Mouse (Mus musculus) telencephalon, adult 2 months (tissue): Measurements from ENCODE around the gene Etv6.

ENCODE experiments used
- DNase-seq: peaks from one replicate; pipeline ENCODE4 v3.0.0-alpha.2; 2011; ENCODE audit warnings: low read depth, low spot score

Gene Etv6

GRCm38 (mm10) chr6:134111599-134111998 lies 76.1 kb downstream of the Etv6 start:
- DNase-seq, result no peak

GRCm38 (mm10) chr6:134112753-134113152 lies 77.3 kb downstream of the Etv6 start:
- no peak for DNase-seq

DNA sequence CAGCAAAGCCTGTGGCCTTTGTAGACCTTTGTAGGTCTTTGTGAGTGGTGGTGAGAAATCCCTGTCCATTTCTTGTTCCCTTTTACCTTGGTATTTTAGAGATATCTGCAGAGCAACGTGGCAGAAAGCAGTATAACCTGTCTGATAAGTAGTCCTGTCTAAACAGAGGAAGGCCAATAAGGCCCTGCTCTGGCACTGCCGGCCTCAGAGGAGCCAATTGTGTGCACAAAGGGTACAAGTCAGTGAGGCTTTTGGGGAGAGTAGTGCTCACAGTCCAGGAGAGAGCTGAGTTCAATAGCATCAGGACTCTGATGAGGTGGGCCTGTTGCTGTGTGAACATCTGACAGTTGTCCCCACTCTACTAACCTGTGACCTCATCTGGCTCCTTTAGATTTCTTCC lies 77.7 kb downstream of the Etv6 start:
- no peak for DNase-seq

- DNase-seq, result no peak
Observed at GRCm38 (mm10) chr6:134115219-134115968, 79.9 kb downstream of the Etv6 start.

DNA sequence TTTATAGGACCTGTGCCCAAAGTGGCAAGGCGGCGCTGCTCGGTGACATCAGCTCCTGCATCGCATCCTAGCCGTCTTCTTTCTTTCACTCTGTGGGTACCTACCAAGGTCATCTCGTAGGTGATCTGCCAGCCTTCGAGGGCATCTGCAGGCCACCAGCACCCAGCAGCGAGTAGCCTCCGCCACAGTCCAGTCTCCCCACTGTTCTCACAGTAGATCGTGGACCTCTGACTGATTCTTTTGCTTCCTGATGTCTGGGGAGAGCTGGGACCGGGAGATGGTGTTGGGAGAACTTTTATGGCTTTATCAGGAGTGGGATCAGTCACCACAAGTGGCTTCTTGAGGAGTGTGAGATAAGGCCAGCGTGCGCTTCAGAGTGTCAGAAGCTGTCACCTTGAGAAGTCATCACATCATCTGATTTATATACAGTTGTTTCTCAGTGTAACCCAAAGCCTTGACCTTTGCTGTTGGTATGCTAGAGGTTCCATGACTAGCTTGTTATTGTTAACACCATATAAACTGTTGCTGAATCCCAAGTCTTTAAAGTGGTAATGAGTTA lies 82.0 kb downstream of the Etv6 start:
- DNase-seq, result no peak

GRCm38 (mm10) chr6:134118506-134118905 lies 83.0 kb downstream of the Etv6 start:
- no peak for DNase-seq

GRCm38 (mm10) chr6:134119136-134119535 lies 83.6 kb downstream of the Etv6 start:
- no peak for DNase-seq

- no peak for DNase-seq
Observed at GRCm38 (mm10) chr6:134120227-134120626, 84.7 kb downstream of the Etv6 start.

- no peak for DNase-seq
Observed at GRCm38 (mm10) chr6:134120712-134121111, 85.2 kb downstream of the Etv6 start.

- no peak for DNase-seq
Observed at GRCm38 (mm10) chr6:134122945-134123344, 87.4 kb downstream of the Etv6 start.

- no peak for DNase-seq
Observed at GRCm38 (mm10) chr6:134123474-134123873, 88.0 kb downstream of the Etv6 start.

DNA sequence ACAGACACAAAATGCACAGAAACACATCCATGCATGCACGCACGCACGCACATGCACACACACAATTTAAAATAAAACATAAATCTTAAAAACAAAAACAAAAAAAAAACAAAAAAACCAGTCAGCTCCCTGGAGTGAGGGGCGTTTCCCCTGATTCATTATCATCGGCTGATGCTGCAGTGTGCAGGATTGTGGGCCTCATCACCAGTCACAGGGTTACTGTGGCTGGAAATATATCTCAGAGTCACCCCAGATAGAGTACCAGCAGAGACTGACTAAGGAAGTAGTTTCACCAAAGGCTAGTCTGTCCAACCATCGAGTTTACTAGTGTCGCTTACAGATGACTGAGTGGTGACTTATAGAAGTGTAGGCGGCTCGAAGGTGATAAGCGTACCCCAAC lies 88.8 kb downstream of the Etv6 start:
- DNase-seq, result no peak

DNA sequence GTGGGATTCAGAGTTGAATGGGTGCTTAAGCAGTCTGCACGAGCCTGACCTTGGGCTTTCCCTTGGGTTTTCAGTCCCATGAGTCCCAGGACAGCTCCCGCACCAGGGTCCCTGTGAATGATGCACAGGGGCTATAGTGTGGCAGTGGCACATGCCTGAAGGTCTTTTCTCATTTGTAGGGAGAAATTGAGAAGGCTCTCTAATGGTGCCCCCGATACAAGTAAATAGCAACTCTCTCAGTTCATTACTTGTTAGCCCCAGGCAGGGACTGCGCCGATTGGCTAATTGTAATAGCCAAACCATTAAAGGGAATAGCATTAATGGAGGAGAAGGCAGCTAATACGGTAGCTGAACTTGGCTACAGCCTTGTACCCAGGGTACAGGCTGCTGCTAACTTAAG lies 92.5 kb downstream of the Etv6 start:
- no peak for DNase-seq

DNA sequence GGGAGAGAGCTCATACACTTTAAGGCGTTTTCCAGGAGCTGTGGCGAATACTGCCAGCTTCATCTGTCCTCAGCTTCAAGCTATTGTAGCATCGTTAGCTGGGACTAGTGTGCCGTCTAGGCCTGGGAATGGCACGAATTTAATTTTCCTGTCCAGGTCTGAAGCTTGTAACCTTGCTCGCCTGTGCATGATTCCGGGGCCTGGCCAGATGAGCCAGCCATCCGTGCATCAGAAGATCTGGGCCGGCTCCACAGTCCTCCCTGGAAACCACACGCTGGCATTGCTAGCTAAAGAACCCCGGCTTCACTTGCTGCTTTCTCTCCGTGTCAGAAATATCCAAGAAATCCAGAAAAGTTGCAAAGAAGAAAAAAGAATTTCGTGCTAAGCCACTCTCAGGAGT lies 93.1 kb downstream of the Etv6 start:
- no peak for DNase-seq

- no peak for DNase-seq
Observed at GRCm38 (mm10) chr6:134129848-134130247, 94.3 kb downstream of the Etv6 start.

DNA sequence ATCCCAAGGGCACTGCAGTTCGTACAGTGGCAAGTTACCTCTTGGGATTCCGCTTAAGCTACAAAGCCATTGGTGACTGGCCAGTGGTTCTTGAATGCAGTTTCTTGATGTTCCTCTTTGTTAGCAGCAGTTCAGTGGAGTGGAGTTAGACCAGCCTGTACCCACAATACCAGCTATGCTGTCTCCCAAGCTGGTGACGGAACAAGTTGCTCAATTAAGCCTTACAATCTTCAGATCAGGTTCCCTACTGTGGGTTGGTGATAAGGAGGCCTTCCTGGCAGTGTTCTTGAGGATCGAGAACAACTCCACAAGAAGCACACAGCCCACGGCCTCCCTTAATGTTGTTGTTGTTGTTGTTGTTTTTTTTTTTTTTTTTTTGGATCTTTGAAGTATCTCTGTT lies 95.3 kb downstream of the Etv6 start:
- DNase-seq, result no peak

DNA sequence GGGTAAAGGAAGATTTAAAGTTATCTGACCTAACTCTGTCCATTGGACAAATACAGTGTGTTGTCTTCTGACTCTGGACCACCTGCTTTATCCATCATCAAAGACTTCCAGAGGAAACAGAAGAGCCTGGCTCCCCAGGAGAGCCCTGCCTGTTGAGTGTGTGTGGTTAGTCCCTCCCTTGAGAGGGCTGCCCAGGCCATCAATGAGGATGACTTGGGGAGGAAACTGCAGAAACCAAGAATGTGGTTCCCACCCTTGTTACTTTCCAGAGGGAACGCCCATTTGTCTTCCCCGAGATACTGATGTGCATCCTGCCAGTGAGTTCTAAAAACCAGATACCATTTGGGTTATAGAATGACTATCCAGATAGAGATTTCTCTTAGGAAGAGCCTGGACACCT lies 96.1 kb downstream of the Etv6 start:
- no peak for DNase-seq

- DNase-seq, result no peak
Observed at GRCm38 (mm10) chr6:134133756-134134155, 98.3 kb downstream of the Etv6 start.

DNA sequence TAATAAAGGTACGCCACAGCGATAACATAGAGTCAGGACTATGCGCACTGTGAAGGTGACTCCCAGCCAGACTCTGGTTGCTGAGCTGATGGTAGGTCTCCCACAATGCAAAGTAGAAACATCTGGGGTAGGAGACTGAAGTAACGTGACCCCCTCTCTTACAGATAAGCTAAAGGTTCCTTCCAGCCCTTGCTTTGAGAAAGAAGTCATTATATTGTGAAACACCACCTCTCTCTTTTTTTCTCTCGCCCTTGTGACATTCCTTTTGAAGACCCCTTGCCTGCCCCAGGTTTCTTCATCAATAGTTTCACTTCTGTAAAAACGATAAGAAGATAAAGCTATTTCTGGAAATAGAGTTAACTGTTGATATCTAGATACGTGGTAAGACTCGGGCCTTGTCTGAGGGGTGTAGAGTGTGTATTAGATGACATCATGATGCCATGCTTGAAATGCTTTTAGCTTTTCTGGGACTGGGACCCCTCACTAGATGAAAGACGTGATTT lies 99.4 kb downstream of the Etv6 start:
- DNase-seq, result no peak

DNA sequence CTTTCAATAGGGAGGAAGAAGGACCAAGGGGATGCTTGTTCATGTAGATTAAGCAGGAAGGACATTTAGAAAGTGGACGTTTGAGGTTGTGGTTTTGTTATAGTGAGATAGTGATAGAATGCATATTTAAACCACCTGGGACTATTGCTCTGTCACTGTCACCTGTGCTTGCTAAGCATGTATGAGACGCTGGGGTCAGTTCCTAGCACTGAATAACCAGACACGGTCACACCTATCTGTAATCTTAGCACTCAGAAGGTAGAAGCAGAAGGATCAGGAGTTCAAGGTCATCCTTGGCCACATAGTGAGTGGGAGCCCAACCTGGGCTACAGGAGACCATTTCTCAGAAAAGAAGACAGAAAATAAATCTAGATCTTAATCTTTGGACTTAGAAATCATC lies 100.8 kb downstream of the Etv6 start:
- no peak for DNase-seq

- no peak for DNase-seq
Observed at GRCm38 (mm10) chr6:134139359-134139758, 103.9 kb downstream of the Etv6 start.

- no peak for DNase-seq
Observed at GRCm38 (mm10) chr6:134140718-134141615, 105.5 kb downstream of the Etv6 start.
